Mouse (Mus musculus) embryonic facial prominence, embryonic 11.5 days (tissue): ENCODE measurements around the gene Aplf. TPM values are rescaled to one million over a fixed set of nuclear protein-coding genes. Genes with fewer than 3 reads are reported as not detected.

Experiments used
- polyA plus RNA-seq: library from polyadenylated mRNA; unstranded; fragments of >200 nt; fragmentation: Nextera tagmentation; extraction: Ambion mirVana; gene quantifications from 2 replicates; pipeline ENCODE4 v1.2.1, GENCODE M21; 2014

Gene Aplf
- polyA plus RNA-seq, 1 experiment from 2014 or later, result 20.3 TPM

Other genes with a start within 250 kb of the Aplf start
- not detected in 2 replicates for gene Bmp10, start 243.2 kb downstream of the Aplf start, polyA plus RNA-seq
- 3.9 and 5.0 TPM in 2 replicates for gene Arhgap25, start 138.9 kb downstream of the Aplf start, polyA plus RNA-seq
- gene Prokr1, start 81.5 kb downstream of the Aplf start, polyA plus RNA-seq, result 1.2 and 2.1 TPM in 2 replicates
- gene Efcc1, start 58.7 kb upstream of the Aplf start, polyA plus RNA-seq, result 0.49 and 0.86 TPM in 2 replicates
- gene Gp9, start 105.9 kb upstream of the Aplf start, polyA plus RNA-seq, result 1.9 and 3.0 TPM in 2 replicates
- 4.8 and 7.3 TPM in 2 replicates for gene Rab43, start 140.0 kb upstream of the Aplf start, polyA plus RNA-seq
- 1.2 and 3.2 TPM in 2 replicates for gene Gm45140, start 163.6 kb upstream of the Aplf start, polyA plus RNA-seq
- 79.3 and 81.0 TPM in 2 replicates for gene Isy1, start 166.6 kb upstream of the Aplf start, polyA plus RNA-seq
- 1,277 and 1,368 TPM in 2 replicates for gene Cnbp, start 178.9 kb upstream of the Aplf start, polyA plus RNA-seq
- gene Copg1, start 215.6 kb upstream of the Aplf start, polyA plus RNA-seq, result 147 and 150 TPM in 2 replicates
- 59.2 and 65.5 TPM in 2 replicates for gene Hmces, start 241.7 kb upstream of the Aplf start, polyA plus RNA-seq